ENCODE assay signal across 8 mouse cellular contexts in genomic region chr6:125603234-125603633, GRCm38 (mm10). TPM values are rescaled to one million over a fixed set of nuclear protein-coding genes. Genes with fewer than 3 reads are reported as not detected.
DNase-seq lines count a peak whose midpoint lies in the region; ATAC-seq and TF ChIP-seq lines count a peak whose summit lies in the region.

No protein-coding gene starts in this region.

- ATAC-seq in forebrain, embryonic 11.5 days (replicated peaks; ENCODE audit: low FRiP score), result peak; percentile 65
- peak; percentile 49 for ATAC-seq in heart, embryonic 16.5 days (replicated peaks; ENCODE audit: extremely low read depth, insufficient read depth, low FRiP score)
- ATAC-seq in liver, embryonic 12.5 days, result peak; percentile 35; the same call in 1 of the 2 replicates

- 4% methylated on average over 18 of the region's 18 CpGs for WGBS in forebrain, embryonic 11.5 days
- WGBS in heart, embryonic 16.5 days, result 3% methylated on average over 18 of the region's 18 CpGs
- 5% methylated on average over 18 of the region's 18 CpGs for WGBS in liver, embryonic 12.5 days (ENCODE audit: insufficient replicate concordance)

- H3ac ChIP-seq in C2C12 (ENCODE audit: control insufficient read depth, insufficient read length, low read depth) (no peak overlapping the region), myocyte (ENCODE audit: control insufficient read depth, insufficient read length) (no peak overlapping the region)

- TF ChIP-seq CTCF in C2C12 (IDR thresholded peaks at IDR 0.05; ENCODE audit: control insufficient read depth, insufficient read depth, insufficient read length), result peak; percentile 95
- TF ChIP-seq CTCF in brain, embryonic 14.5 days (IDR thresholded peaks at IDR 0.05; ENCODE audit: borderline replicate concordance, extremely low read depth, insufficient read depth, insufficient read length), result peak; percentile 85

- peak; percentile 87 for DNase-seq in brain, embryonic 14.5 days (ENCODE audit: low read depth)
- DNase-seq in forebrain, embryonic 11.5 days (ENCODE audit: low spot score), result peak; percentile 93
- peak; percentile 88 for DNase-seq in kidney, postnatal 14 days
- peak; percentile 79 to 92 for DNase-seq in spleen, postnatal 4 days (ENCODE audit: low spot score in 2 of 2)

- H3K9ac ChIP-seq in forebrain, embryonic 11.5 days (ENCODE audit: low read length), result no peak overlapping the region
- H3K9ac ChIP-seq in heart, embryonic 16.5 days (ENCODE audit: low read length), result no peak overlapping the region
- H3K9ac ChIP-seq in liver, embryonic 12.5 days, result peak overlapping the region; percentile 35; the same call in 1 of the 2 replicates

- no peak overlapping the region for H3K4me2 ChIP-seq in forebrain, embryonic 11.5 days (ENCODE audit: low read depth, low read length, severe bottlenecking)
- peak overlapping the region; percentile 43 for H3K4me2 ChIP-seq in heart, embryonic 16.5 days (ENCODE audit: low read depth, low read length)
- peak overlapping the region; percentile 48 for H3K4me2 ChIP-seq in liver, embryonic 12.5 days
- peak overlapping the region; percentile 48 for H3K4me2 ChIP-seq in myocyte (ENCODE audit: low read depth)

- H3K79me3 ChIP-seq in C2C12 (ENCODE audit: low read depth), result no peaks in the 10 kb centered on the region

- no peaks in the 10 kb centered on the region for H3K9me3 ChIP-seq in forebrain, embryonic 11.5 days (ENCODE audit: control insufficient read depth, low read length)
- no peaks in the 10 kb centered on the region for H3K9me3 ChIP-seq in heart, embryonic 16.5 days (replicated peaks; ENCODE audit: control insufficient read depth, low read length)
- H3K9me3 ChIP-seq in liver, embryonic 12.5 days (replicated peaks), result no peaks in the 10 kb centered on the region

- H3K27me3 ChIP-seq in C2C12 (ENCODE audit: control insufficient read depth, insufficient read depth, insufficient read length) (peaks cover 17% of the 10 kb centered on the region), myocyte (ENCODE audit: control insufficient read depth, insufficient read depth, insufficient read length) (peaks cover 15% of the 10 kb centered on the region)
- no peaks in the 10 kb centered on the region for H3K27me3 ChIP-seq in forebrain, embryonic 11.5 days (ENCODE audit: control insufficient read depth, insufficient read depth, low read length)
- peaks cover 7% of the 10 kb centered on the region; the same call in 1 of the 2 replicates for H3K27me3 ChIP-seq in heart, embryonic 16.5 days (ENCODE audit: control insufficient read depth, insufficient read depth, low read length)
- peaks cover 26% of the 10 kb centered on the region for H3K27me3 ChIP-seq in liver, embryonic 12.5 days (replicated peaks)

- H3K79me2 ChIP-seq in C2C12 (ENCODE audit: control insufficient read depth, insufficient read depth), result no peaks in the 10 kb centered on the region
- no peaks in the 10 kb centered on the region for H3K79me2 ChIP-seq in myocyte (ENCODE audit: control insufficient read depth, insufficient read depth)

- no peak for TF ChIP-seq POLR2A in brain, embryonic 14.5 days (IDR thresholded peaks at IDR 0.05; ENCODE audit: borderline replicate concordance, extremely low read depth, insufficient read depth, insufficient read length, poor library complexity, severe bottlenecking)
- no peak for TF ChIP-seq POLR2A in myocyte (IDR thresholded peaks at IDR 0.05; ENCODE audit: insufficient read length, low read depth)

- H3K4me1 ChIP-seq in forebrain, embryonic 11.5 days (replicated peaks; ENCODE audit: control insufficient read depth, insufficient read depth, low read length), result no peaks in the 10 kb centered on the region
- no peaks in the 10 kb centered on the region for H3K4me1 ChIP-seq in heart, embryonic 16.5 days (ENCODE audit: control insufficient read depth, insufficient read depth, low read length)
- peaks cover 14% of the 10 kb centered on the region for H3K4me1 ChIP-seq in liver, embryonic 12.5 days

- H3K4me3 ChIP-seq in C2C12 (ENCODE audit: insufficient read depth, poor library complexity, severe bottlenecking) (no peak overlapping the region), myocyte (no peak overlapping the region)
- H3K4me3 ChIP-seq in forebrain, embryonic 11.5 days (ENCODE audit: low read depth, low read length), result no peak overlapping the region
- H3K4me3 ChIP-seq in heart, embryonic 16.5 days (ENCODE audit: low read length), result no peak overlapping the region
- no peak overlapping the region for H3K4me3 ChIP-seq in liver, embryonic 12.5 days

- H3K36me3 ChIP-seq in C2C12 (ENCODE audit: control insufficient read depth, insufficient read depth) (no peaks in the 10 kb centered on the region), myocyte (ENCODE audit: control insufficient read depth, insufficient read depth) (no peaks in the 10 kb centered on the region)
- no peaks in the 10 kb centered on the region for H3K36me3 ChIP-seq in forebrain, embryonic 11.5 days (ENCODE audit: control insufficient read depth, insufficient read depth, low read length)
- no peaks in the 10 kb centered on the region for H3K36me3 ChIP-seq in heart, embryonic 16.5 days (ENCODE audit: control insufficient read depth, insufficient read depth)
- no peaks in the 10 kb centered on the region for H3K36me3 ChIP-seq in liver, embryonic 12.5 days

- no peak overlapping the region for H3K27ac ChIP-seq in forebrain, embryonic 11.5 days (ENCODE audit: low read depth, low read length)
- no peak overlapping the region for H3K27ac ChIP-seq in heart, embryonic 16.5 days (ENCODE audit: low read length)
- H3K27ac ChIP-seq in liver, embryonic 12.5 days, result no peak overlapping the region

TF ChIP-seq in C2C12, 6 proteins besides CTCF, POLR2A, EP300 and RAD21:
- TF ChIP-seq MYOG (IDR thresholded peaks at IDR 0.05; ENCODE audit: control insufficient read depth, extremely low read depth, insufficient read length), result no peak
- peak; percentile 48 for TF ChIP-seq MYOD1 (IDR thresholded peaks at IDR 0.05; ENCODE audit: control insufficient read depth, insufficient read length, low read depth)

TF ChIP-seq in myocyte, 11 proteins besides CTCF, POLR2A, EP300 and RAD21:
- TF ChIP-seq TCF3 (IDR thresholded peaks at IDR 0.05; ENCODE audit: insufficient read length, low read depth) (peak; percentile 57), MYOD1 (IDR thresholded peaks at IDR 0.05; ENCODE audit: control insufficient read depth in 1 of 3, insufficient read length in 2 of 3, low read depth in 2 of 3) (peak; percentile 88 to 93 (median 88)), MYOG (IDR thresholded peaks at IDR 0.05; ENCODE audit: control insufficient read depth in 1 of 3, insufficient read depth in 1 of 3, insufficient read length in 2 of 3, low read depth in 2 of 3) (peak; percentile 79 to 99 (median 96)), TCF12 (IDR thresholded peaks at IDR 0.05; ENCODE audit: insufficient read depth, poor library complexity, severe bottlenecking) (peak; percentile 87), CEBPB (IDR thresholded peaks at IDR 0.05; ENCODE audit: insufficient read depth, poor library complexity, severe bottlenecking) (no peak), MAX (IDR thresholded peaks at IDR 0.05; ENCODE audit: low read depth) (no peak)

RNA-seq across cellular contexts. Expression of gene Vwf, which starts 56.7 kb away (rescaled TPM):
- polyA plus RNA-seq in C2C12 (2012; fragmentation: generic; extraction: Trizol) (0.04 TPM), myocyte (2012; fragmentation: generic; extraction: Trizol) (1.2 TPM)
- 5.8 and 18.9 TPM in 2 replicates for polyA plus RNA-seq in brain, embryonic 14.5 days (2012; rRNA removed)
- polyA plus RNA-seq in forebrain, embryonic 11.5 days (2014; fragmentation: Nextera tagmentation; extraction: Ambion mirVana), result 9.0 and 11.7 TPM in 2 replicates
- 26.3 and 27.1 TPM in 2 replicates for polyA plus RNA-seq in heart, embryonic 16.5 days (2015; fragmentation: Nextera tagmentation; extraction: Ambion mirVana)
- 19.2 and 21.5 TPM in 2 replicates for polyA plus RNA-seq in liver, embryonic 12.5 days (2016; fragmentation: Nextera tagmentation; extraction: Ambion mirVana)
